Mouse (Mus musculus) olfactory bulb, adult 2 months (tissue): ENCODE results near the gene Kpnb1. TPM values are rescaled to one million over a fixed set of nuclear protein-coding genes. Genes with fewer than 3 reads are reported as not detected.
A peak's percentile ranks its signal among the peaks of the same experiment; 100 is the strongest.

Experiments used
- H3K27ac ChIP-seq: fragments of 200-500 bp; 2 replicates; pipeline ENCODE4 v1.5.1; 2012; ENCODE audit warnings: low read depth, low read length; ENCODE audit not compliant: insufficient read depth
- H3K4me1 ChIP-seq: fragments of 200-500 bp; 2 replicates; pipeline ENCODE4 v1.6.1; 2012; ENCODE audit warnings: low read length; ENCODE audit not compliant: control insufficient read depth, insufficient read depth
- H3K4me3 ChIP-seq: fragments of 200-500 bp; 2 replicates; pipeline ENCODE4 v1.5.1; 2012; ENCODE audit warnings: mild to moderate bottlenecking, low read depth, low read length, moderate library complexity; ENCODE audit not compliant: insufficient read depth
- CTCF ChIP-seq: fragments of 200-500 bp; IDR thresholded peaks from 2 replicates; pipeline ENCODE4 v1.5.1; 2012; ENCODE audit warnings: low read depth, mild to moderate bottlenecking, low read length, moderate library complexity; ENCODE audit not compliant: insufficient read depth
- POLR2A ChIP-seq: fragments of 200-500 bp; IDR thresholded peaks from 2 replicates; pipeline ENCODE4 v1.6.1; 2012; ENCODE audit warnings: mild to moderate bottlenecking, low read depth, low read length, moderate library complexity; ENCODE audit not compliant: insufficient read depth
- WGBS: fragments of 180-500 bp; shearing (Covaris S2); methylation state at CpG from one replicate; pipeline ENCODE4 v1.1.7; 2018; 5-methylcytosine and 5-hydroxymethylcytosine counted together
- polyA plus RNA-seq: library from polyadenylated mRNA; stranded (reverse); fragments of >200 nt; gene quantifications from 2 replicates; pipeline ENCODE4 v1.2.4, GENCODE M21; 2012; ENCODE audit warnings: low replicate concordance; ENCODE audit not compliant: missing spikeins, insufficient read depth, insufficient read length

The Kpnb1 gene
- polyA plus RNA-seq = 234 TPM in 1 of 2 replicates, not detected in the other

DNA sequence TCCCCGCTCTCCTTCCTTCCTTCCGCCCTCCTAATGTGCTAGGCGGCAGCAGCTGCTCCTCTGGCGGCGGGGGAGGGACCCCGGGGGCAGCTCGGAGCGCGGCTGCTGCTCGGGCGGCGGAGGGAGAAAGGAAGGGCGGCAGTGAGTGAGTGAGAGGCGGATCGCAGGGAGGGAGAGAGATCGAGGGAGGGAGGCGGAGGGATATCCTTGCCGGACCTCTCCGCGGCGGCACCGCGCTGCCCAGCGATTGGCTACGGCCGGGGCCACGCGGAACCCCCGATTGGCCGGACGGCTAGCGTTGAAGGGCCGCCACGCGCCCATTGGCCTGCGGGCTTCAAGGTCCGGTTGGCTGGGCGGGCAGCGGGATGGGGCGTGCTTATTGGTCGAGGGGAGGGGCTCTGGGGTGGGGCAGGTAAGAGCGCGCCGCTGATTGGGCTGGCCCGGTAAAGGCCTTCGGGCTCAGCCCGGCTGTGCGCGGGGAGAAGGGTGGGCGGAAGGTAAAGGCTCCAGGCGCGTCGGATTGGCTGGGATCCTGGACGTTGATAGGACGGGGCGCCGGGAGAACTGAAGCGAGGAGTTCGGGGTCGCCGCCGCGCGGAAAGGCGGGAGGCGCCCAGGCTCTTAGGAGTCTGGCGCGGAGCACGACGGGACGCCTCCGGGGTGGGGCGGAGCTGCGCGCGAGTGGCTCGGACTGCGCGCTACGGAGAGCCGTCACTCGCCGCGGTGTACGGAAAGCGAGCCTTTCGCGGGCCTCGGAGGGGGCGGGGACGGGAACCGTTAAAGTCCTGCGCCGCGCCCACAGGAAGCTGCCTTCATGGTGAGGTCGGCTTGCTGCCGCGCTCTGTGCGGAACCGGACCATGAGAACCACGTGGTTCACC, at the start of gene Kpnb1:
Kpnb1 (minus strand) TSS at position 118 of the 879 bp plus-strand sequence.
- H3K4me3 ChIP-seq = peak within 1 kb of the TSS; percentile 93
- TF ChIP-seq POLR2A (peak; percentile 48; the same call in 1 of the 2 replicates), CTCF (no peak)
- no peaks in the 10 kb centered on the region for H3K4me1 ChIP-seq
- WGBS = under 1% methylated on average over 88 of the region's 101 CpGs
- H3K27ac ChIP-seq = peak within 1 kb of the TSS; percentile 84

DNA sequence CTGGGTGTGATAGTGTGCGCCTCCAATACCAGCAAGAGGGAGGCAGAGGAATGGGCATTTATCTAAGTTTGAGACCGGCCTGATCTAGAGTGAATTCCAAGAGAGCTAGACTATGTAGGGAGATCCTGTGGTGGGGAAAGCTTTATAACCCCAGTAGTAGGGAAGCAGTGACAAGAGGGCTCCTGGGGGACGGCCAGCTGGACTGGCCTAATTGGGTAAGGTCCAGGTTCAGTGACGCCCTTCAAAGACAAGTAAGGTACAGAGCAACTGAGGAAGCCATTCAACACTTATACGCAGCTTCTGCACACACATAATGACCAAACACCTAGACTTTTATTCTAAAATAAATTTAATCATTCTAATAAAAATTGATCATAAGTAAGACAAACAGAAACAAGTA, 44.8 kb upstream of the Kpnb1 start:
- 67% methylated on average over 5 of the region's 5 CpGs for WGBS
- H3K4me3 ChIP-seq = no peak overlapping the region
- TF ChIP-seq POLR2A = no peak
- no peak for TF ChIP-seq CTCF

GRCm38 (mm10) chr11:97229396-97229795, 41.7 kb upstream of the Kpnb1 start:
- H3K4me3 ChIP-seq = no peak overlapping the region
- whole genome bisulfite sequencing = 84% methylated on average over 2 of the region's 2 CpGs

More for the DNA sequence above, 44.8 kb upstream of the Kpnb1 start:
- no peaks in the 10 kb centered on the region for H3K4me1 ChIP-seq
- no peak overlapping the region for H3K27ac ChIP-seq

GRCm38 (mm10) chr11:97228985-97229384, 41.3 kb upstream of the Kpnb1 start:
- TF ChIP-seq POLR2A = no peak
- TF ChIP-seq CTCF = no peak
- no peaks in the 10 kb centered on the region for H3K4me1 ChIP-seq
- no peak overlapping the region for H3K27ac ChIP-seq
- WGBS = 91% methylated on average over 7 of the region's 7 CpGs
- H3K4me3 ChIP-seq = no peak overlapping the region

More at GRCm38 (mm10) chr11:97229396-97229795, 41.7 kb upstream of the Kpnb1 start:
- H3K27ac ChIP-seq = no peak overlapping the region
- TF ChIP-seq POLR2A (no peak), CTCF (no peak)
- H3K4me1 ChIP-seq = no peaks in the 10 kb centered on the region

- no peak overlapping the region for H3K27ac ChIP-seq
- no peak overlapping the region for H3K4me3 ChIP-seq
- no peaks in the 10 kb centered on the region for H3K4me1 ChIP-seq
- TF ChIP-seq CTCF (no peak), POLR2A (no peak)
- 100% methylated on average over 1 of the region's 1 CpGs for WGBS
Measured at GRCm38 (mm10) chr11:97226131-97226530, 38.5 kb upstream of the Kpnb1 start.

GRCm38 (mm10) chr11:97223485-97223884, 35.8 kb upstream of the Kpnb1 start:
- TF ChIP-seq CTCF = no peak
- no peak for TF ChIP-seq POLR2A
- no peaks in the 10 kb centered on the region for H3K4me1 ChIP-seq
- no peak overlapping the region for H3K4me3 ChIP-seq
- H3K27ac ChIP-seq = no peak overlapping the region
- 26% methylated on average over 3 of the region's 3 CpGs for WGBS

DNA sequence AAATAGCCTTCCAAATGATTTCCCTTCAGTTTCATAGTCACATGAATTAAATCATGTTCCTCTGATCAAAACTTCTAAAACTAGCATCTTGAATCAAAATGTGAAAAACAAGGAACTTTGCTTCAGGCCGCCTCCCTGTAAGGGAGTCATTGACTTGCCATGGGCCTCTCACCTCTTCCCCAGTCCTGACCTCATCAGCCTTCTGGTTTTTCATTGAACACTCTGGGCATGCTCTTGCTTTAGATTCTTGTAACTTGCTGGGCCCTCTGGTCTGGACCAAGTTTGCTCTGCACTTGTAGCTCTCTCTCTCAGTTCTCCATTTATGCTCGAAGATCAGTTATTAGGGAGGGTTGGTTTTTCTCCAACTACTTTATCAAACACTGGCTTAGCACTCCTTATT, 33.9 kb upstream of the Kpnb1 start:
- no peaks in the 10 kb centered on the region for H3K4me1 ChIP-seq
- no peak overlapping the region for H3K4me3 ChIP-seq
- no peak overlapping the region for H3K27ac ChIP-seq
- TF ChIP-seq POLR2A = no peak
- TF ChIP-seq CTCF = no peak
- WGBS = 100% methylated on average over 2 of the region's 2 CpGs

GRCm38 (mm10) chr11:97220211-97220610, 32.5 kb upstream of the Kpnb1 start:
- 74% methylated on average over 3 of the region's 3 CpGs for WGBS
- Histone ChIP-seq H3K4me3 (no peak overlapping the region), H3K27ac (no peak overlapping the region), H3K4me1 (no peaks in the 10 kb centered on the region)
- TF ChIP-seq POLR2A (no peak), CTCF (no peak)

- no peak overlapping the region for H3K27ac ChIP-seq
- WGBS = 90% methylated on average over 5 of the region's 5 CpGs
- no peak overlapping the region for H3K4me3 ChIP-seq
- no peak for TF ChIP-seq CTCF
- TF ChIP-seq POLR2A = no peak
- H3K4me1 ChIP-seq = no peaks in the 10 kb centered on the region
Measured at GRCm38 (mm10) chr11:97214411-97214810, 26.7 kb upstream of the Kpnb1 start.
